Mouse (Mus musculus) ES-Bruce4 (cell line): Measurements from ENCODE around the gene Slc38a7.

ENCODE experiments used
- CTCF ChIP-seq: IDR thresholded peaks from one replicate; pipeline ENCODE4 v1.8.1; 2011; ENCODE audit warnings: low read depth, low read length
- EP300 ChIP-seq: IDR thresholded peaks from 2 replicates; pipeline ENCODE4 v1.6.1; 2011; ENCODE audit warnings: low read depth, low read length; ENCODE audit not compliant: insufficient read depth
- POLR2A ChIP-seq: IDR thresholded peaks from one replicate; pipeline ENCODE4 v1.8.1; 2011; ENCODE audit warnings: low read length; ENCODE audit not compliant: insufficient read depth

- TF ChIP-seq POLR2A: no peak
- TF ChIP-seq CTCF: no peak
- no peak for TF ChIP-seq EP300
Measured at GRCm38 (mm10) chr8:95848734-95849464, 4.4 kb downstream of the Slc38a7 start.
